Mouse (Mus musculus) erythroblast, embryonic 14.5 days (primary cell): ENCODE data around the gene Hddc3.

Experiments
- GATA1 ChIP-seq: IDR thresholded peaks from 2 replicates; pipeline ENCODE4 v1.6.1; 2012; ENCODE audit warnings: low read length, inconsistent platforms, mixed read lengths
- TAL1 ChIP-seq: IDR thresholded peaks from 3 replicates; pipeline ENCODE4 v1.6.1; 2012; ENCODE audit warnings: low read length, inconsistent platforms, mixed read lengths

DNA sequence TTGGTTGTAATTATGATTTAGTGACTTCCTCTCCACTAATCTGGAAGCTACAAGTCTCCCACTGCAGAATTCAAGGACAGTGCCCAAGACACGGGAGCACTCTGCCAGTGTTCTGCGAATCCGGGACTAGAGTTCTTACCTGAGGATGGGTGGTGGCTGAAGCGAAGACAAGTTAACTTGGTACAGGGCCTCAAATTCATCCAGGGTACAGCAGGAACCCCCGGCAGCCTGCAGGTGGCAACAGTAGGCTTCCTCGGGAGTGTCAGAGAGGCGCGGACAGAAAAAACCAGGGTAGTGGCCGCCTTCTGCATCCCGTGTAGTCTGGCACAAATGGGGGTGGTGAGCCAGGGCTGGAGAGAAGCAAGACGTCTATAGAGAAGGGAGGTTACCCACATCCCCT, 2.1 kb upstream of the Hddc3 start, which contains the start of gene Unc45a:
- TF ChIP-seq TAL1 (no peak), GATA1 (no peak)
